Mouse (Mus musculus) testis, postnatal 10 days (tissue): ENCODE measurements at regions not wholly inside any gene's neighbourhood (a gene's known extent, or its start where the extent isn't known, plus 50 kb on each side); places are given as distances from the start of the nearest gene placed in this dataset.

Experiments used
- DNase-seq: peaks from one replicate; pipeline ENCODE4 v3.0.0; 2021; ENCODE audit warnings: low spot score

GRCm38 (mm10) chr10:92232081-92232480, 490.1 kb downstream of the Nedd1 start:
- no peak for DNase-seq

DNA sequence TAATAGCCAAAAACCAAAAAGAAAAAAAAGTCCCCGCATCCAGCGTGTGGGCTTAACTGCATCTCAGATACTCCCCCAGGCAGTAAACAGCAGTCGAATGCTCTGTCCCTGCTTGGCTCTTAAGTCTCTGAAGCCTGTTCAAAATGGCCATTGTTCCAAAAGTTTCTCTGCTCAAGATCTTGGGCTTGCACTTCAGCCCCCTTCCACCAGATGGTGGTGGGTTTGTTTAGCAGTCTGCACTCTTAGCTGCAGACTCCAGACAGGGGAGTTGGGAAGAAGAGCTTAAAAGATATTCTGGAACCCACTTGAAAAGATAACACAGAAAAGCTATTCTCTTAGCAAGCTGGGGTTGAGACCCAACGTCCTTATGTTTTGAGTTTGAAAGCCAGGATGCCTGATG, 496.4 kb downstream of the Nedd1 start:
- no peak for DNase-seq

GRCm38 (mm10) chr10:92225071-92225470, 497.1 kb downstream of the Nedd1 start:
- no peak for DNase-seq

DNA sequence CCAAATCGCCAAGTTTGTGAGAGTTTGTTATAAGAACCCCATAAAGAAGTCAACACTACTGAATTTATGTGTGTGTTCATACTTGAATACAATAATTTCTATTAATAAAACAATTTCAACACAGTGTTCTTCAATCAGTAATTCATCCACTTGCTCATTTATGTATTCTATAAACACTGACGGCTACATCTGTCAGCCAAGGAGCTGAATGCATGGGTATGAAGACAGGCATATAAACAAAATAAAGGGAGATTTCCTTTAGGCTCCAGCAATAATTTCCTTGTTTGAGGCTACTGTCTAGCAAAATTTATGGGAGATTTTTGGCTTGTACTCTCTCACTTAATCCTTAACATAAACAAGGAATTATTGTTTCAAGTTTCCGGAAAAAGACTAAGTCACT, 502.9 kb downstream of the Nedd1 start:
- no peak for DNase-seq

- no peak for DNase-seq
Observed at GRCm38 (mm10) chr10:92170856-92171255, 551.4 kb downstream of the Nedd1 start.

DNA sequence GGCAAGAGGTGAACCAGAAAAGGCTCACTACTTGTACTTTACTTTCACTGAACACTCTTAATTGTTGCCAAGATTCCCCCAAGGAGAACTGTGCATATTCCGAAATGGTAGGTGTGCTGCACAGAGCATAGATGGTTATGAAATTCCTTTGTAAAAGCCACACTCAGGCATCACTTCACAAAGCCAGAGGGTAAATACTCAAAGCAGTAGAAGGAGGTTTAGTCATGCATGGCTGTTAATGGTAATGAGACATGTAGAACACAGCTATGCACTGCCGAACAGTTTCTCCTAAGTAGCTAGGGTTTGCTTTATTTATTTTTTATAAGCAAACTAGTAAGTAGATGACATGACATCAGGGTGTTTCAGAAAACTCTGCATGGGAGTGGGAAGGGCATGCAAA, 556.2 kb downstream of the Nedd1 start:
- DNase-seq = no peak

DNA sequence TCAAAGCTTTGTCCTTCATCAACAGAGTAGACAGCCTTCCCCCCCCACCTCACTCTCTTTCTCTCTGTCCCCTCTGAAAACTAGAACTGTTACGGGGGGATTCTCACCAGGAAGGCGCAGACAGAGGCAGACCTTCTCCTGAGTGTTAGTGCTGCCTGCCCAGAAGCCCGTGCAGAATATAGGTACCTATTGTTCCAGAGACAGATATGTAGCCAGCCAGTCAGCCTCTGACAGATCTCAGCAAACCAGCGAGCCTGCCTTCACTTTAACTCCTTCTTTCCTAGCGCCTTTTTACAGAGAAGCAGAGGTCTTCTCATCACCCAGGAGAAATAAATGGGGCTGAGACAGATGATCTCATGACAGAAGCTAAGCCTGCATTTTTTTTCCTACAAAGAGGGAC, 557.2 kb downstream of the Nedd1 start:
- DNase-seq = no peak

GRCm38 (mm10) chr10:92164648-92164960, 557.6 kb downstream of the Nedd1 start:
- no peak for DNase-seq

DNA sequence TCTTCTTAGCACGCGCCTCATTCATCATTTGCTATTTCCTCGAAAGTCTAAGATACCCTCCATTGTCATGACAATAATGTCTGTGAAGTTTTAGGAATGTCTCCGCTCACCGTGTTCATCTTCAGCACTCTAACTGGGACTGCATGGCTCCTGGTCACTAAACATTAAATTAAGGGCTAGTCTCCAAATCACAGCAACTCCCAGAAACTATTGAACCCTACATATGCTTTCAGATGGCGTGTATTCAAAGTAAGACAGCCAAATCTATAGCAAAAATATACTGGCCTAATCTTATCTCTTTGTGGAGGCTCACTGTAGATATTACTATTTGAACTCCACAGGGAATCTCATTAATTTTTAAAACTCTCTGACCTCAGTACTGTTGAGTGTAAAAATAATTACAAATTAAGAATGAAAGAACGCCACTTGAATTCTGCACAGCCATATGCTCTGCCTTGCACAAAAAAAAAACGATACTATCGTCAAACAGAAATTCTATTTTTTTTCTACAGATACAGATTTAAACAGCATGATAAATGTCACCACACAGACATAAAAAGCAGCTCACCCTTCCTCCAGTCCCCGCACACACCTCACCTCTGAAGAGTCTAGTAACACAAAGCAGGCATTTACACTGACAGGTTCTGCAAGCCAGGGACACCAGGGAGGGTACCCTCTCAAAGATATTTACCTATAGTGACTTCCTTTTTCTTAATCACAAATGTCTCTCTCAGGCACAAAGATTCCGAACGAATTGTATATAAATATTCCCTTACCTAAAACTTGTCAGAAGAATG, 558.2 kb downstream of the Nedd1 start:
- DNase-seq = no peak

DNA sequence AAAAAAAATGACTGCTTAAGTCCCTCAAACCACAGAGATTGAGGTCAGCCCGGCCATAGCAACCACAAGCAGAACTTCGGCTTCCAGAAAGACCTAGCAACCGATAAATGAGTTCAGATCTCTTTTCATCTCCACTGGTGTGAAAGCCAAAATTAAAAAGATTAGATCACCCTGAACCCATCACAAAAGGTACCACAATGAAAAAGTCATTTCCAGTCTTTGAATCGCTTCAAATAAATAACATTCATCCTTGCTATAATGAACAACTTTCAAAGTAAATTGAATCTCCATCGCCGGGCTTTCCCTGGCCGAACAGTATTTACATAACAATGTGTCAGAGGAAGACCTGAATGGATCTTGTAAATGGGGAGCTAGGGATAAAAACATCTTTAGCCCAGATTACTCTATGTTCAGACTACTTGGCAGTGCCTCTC, 559.1 kb downstream of the Nedd1 start:
- no peak for DNase-seq

DNA sequence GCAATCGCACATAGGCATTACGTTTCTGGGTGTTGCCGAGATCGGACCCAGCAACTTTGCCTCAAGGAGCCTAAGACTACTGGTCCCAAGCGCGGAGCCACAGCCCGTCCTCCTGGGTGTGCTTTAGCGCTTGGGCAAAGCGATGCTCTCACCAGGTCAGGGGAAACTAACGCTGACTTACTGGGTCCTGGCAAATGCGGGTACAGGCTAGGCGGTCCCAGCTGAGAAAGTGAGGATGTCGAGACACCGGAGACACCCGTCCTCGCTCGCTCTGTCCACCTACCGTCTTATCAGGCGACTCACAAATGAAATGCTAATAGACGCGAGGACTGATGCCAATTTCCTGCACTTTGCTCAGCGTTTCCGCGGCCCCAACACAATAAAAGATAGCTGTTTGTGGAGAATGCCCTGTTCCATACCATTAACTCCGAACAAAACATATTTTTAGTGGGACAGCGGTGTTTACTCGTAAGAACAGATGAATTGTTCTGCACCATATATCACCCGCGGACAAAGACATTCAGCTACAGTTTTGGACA, 559.7 kb downstream of the Nedd1 start:
- no peak for DNase-seq

GRCm38 (mm10) chr10:92161501-92161900, 560.7 kb downstream of the Nedd1 start:
- DNase-seq = no peak

GRCm38 (mm10) chr10:92146263-92146662, 576.0 kb downstream of the Nedd1 start:
- DNase-seq = no peak

GRCm38 (mm10) chr10:92135521-92135920, 586.7 kb downstream of the Nedd1 start:
- no peak for DNase-seq

DNA sequence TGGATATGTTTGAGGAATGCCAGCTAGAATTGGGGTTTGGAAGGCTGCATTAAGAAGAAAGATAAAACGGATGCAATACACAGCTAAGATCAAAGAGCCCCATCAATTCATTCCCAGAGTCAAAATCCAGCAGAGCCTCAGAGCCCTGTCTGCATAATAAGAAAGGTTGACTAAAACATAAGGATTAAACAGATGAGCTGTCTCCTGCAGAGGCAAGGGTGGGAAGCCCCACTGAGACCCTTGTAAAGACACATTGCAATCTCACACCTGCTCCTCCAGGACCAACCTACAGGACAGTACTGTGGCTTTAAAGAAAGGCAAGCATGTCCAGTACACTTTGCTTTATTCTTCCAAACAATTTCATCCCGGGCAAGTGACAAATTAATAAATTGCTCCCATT, 609.4 kb downstream of the Nedd1 start:
- no peak for DNase-seq

DNA sequence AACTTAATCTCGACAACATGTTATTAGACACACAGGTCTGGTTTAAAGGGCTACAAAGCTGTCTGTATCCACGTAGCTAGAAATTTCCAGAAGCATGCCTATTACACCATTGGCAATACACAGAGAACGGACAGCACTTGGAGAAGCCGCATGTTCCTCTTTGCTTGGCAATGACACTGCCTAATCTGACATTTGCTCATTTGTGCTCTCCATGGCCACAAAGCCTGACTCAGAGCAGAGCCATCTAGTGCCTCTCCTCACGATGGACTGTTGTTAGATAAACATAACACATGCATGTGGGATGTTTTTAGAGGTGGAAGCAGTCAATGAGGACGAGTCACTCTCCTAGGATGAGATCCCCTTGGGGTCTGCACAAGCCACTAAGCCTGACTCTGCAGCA, 615.9 kb downstream of the Nedd1 start:
- no peak for DNase-seq

GRCm38 (mm10) chr10:92103887-92104286, 618.3 kb downstream of the Nedd1 start:
- DNase-seq = no peak

DNA sequence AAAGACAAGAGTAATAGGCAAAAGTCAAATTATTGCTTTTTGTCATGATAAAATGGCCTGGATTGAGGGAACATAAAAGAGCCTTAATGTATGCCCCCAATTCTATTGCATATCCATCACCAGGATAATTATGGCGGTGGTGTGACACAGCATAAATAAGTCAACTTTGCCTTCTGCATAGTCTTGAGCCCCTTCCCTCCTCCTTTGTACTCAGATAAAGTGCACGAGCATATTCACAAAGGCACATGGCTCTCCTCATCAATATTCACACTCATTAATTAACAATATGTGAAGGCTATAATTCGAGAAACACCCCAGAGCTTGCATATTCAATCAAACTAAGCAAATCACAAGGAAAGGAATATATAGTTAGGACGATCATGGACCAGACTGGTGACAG, 619.5 kb downstream of the Nedd1 start:
- no peak for DNase-seq

GRCm38 (mm10) chr10:92097562-92097961, 624.7 kb downstream of the Nedd1 start:
- no peak for DNase-seq

- no peak for DNase-seq
Observed at GRCm38 (mm10) chr10:92097081-92097480, 625.1 kb downstream of the Nedd1 start.

DNA sequence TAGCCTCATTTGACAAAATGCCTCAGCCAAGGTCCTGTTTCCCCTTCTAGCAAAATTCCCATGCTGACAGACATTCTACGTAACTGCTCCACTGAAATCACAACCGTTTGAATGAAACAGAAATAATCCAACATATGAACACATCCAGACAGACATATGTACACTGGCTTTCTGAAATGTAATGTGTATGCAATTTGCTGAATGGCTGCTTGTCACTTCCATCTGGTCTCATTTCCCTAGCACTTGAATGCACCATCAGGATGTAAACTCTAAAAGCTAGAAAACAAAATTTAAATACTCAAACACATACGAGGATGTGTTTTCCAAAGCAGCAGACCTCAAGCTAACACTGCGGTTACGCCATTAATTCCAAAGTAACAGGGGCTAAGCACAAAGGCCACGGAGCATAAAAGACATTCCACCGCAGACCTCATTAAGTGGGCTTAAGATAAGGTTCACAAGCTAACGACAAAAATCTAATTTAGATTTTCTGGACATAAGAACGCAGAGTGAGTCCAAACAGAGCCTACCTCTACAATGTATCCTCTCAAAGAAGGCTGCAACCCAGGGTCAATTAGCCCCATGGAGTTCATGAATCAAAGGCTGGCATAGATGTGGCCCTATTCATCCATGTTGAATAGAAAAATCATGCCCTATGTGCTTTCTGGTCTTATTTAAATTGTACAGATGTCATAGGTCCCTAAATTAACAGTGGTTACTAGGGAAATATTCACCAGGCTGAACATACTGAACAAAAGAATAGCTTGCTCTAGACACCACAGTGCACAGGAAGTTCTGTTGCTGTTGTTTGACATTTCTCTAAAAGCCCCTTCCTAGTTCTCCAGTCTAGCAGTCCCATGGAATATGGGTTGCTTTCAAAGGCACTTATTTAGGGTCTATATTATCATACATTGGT, 630.5 kb downstream of the Nedd1 start:
- DNase-seq = no peak

DNA sequence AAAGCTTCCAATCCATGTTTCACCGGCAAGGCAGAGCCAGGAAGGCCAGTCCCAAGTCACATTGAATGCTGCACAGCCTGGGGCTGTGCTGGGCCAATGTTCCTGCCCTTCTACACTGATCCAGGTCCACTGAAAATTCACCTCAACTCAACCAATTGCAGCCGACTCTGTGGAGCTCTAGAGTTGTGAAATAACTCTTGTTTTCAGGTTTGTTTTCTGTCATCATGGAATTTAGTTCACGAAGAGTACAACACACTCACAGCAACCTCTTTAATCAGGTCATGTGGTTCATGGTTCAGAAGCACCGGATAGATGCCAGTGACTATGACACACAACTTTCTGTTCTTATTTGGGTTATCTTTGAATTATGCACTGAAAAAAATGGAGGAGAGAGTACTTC, 640.1 kb downstream of the Nedd1 start:
- DNase-seq = no peak

GRCm38 (mm10) chr10:92081199-92081598, 641.0 kb downstream of the Nedd1 start:
- no peak for DNase-seq
